Mouse (Mus musculus) embryonic facial prominence, embryonic 10.5 days (tissue): Measurements from ENCODE around the gene Tbc1d10b. TPM values are rescaled to one million over a fixed set of nuclear protein-coding genes. Genes with fewer than 3 reads are reported as not detected.
"Not testable (repeated sequence)": the region's sequence is repeated elsewhere in the genome, so short reads cannot be mapped to it uniquely, and the experiment has no call there.

Experiments
- DNase-seq: peaks from one replicate; pipeline ENCODE4 v3.0.0-alpha.2; 2017; ENCODE audit warnings: low spot score
- H3K27ac ChIP-seq: fragments of 300-500 bp; sonication (generic); replicated peaks from 2 replicates; pipeline ENCODE4 v1.5.1; 2016; ENCODE audit warnings: mild to moderate bottlenecking
- H3K27me3 ChIP-seq: fragments of 300-500 bp; sonication (generic); replicated peaks from 2 replicates; pipeline ENCODE4 v1.6.1; 2016; ENCODE audit warnings: low read depth, mild to moderate bottlenecking; ENCODE audit not compliant: poor library complexity, severe bottlenecking
- H3K36me3 ChIP-seq: fragments of 300-500 bp; sonication (generic); replicated peaks from 2 replicates; pipeline ENCODE4 v1.6.1; 2016; ENCODE audit warnings: mild to moderate bottlenecking, moderate library complexity
- H3K4me1 ChIP-seq: fragments of 300-500 bp; sonication (generic); 2 replicates; pipeline ENCODE4 v1.6.1; 2016
- H3K4me3 ChIP-seq: fragments of 300-500 bp; sonication (generic); 2 replicates; pipeline ENCODE4 v1.5.1; 2016; ENCODE audit warnings: mild to moderate bottlenecking, moderate library complexity
- H3K9me3 ChIP-seq: fragments of 300-500 bp; sonication (generic); 2 replicates; pipeline ENCODE4 v1.6.1; 2016; ENCODE audit warnings: mild to moderate bottlenecking
- WGBS: fragments of 180-500 bp; shearing (Covaris S2); methylation state at CpG from one replicate; pipeline ENCODE4 v1.1.7; 2016; 5-methylcytosine and 5-hydroxymethylcytosine counted together
- polyA plus RNA-seq: library from polyadenylated mRNA; unstranded; fragments of >200 nt; fragmentation: Nextera tagmentation; extraction: Ambion mirVana; gene quantifications from 2 replicates; pipeline ENCODE4 v1.2.1, GENCODE M21; 2016

Tbc1d10b gene
- polyA plus RNA-seq, 1 experiment from 2014 or later = 34.4 TPM

- WGBS = 85% methylated on average over 17 of the region's 17 CpGs
- H3K4me1 ChIP-seq = no peaks in the 10 kb centered on the region
- no peaks in the 10 kb centered on the region for H3K27me3 ChIP-seq
- no peak overlapping the region for H3K27ac ChIP-seq
- no peaks in the 10 kb centered on the region for H3K9me3 ChIP-seq
- H3K36me3 ChIP-seq = peaks cover 37% of the 10 kb centered on the region
- no peak overlapping the region for H3K4me3 ChIP-seq
- no peak for DNase-seq
Measured at GRCm38 (mm10) chr7:127188305-127189276, 19.7 kb downstream of the Tbc1d10b start.

DNA sequence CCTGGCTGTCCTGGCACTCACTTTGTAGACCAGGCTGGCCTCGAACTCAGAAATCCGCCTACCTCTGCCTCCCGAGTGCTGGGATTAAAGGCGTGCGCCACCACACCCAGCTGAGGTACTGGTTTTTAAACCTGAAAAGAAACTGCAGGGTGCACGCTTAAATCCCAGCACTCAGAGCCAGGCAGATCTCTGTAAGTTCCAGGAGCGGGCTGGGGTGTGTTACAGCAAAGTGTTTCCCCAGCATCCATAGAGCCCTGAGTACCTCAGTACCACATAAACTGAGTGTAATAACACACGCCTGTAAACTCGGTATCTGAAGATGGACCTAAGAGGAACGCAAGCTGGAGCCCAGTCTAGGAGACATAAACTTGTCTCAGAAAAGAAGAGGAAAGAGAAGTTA lies 20.9 kb downstream of the Tbc1d10b start:
- DNase-seq = no peak
- no peak overlapping the region for H3K27ac ChIP-seq
- H3K9me3 ChIP-seq = no peaks in the 10 kb centered on the region
- peaks cover 24% of the 10 kb centered on the region for H3K36me3 ChIP-seq
- H3K4me3 ChIP-seq = no peak overlapping the region
- 74% methylated on average over 10 of the region's 10 CpGs for WGBS
- no peaks in the 10 kb centered on the region for H3K27me3 ChIP-seq
- no peaks in the 10 kb centered on the region for H3K4me1 ChIP-seq

- no peak for DNase-seq
- no peaks in the 10 kb centered on the region for H3K27me3 ChIP-seq
- H3K9me3 ChIP-seq = no peaks in the 10 kb centered on the region
- peaks cover 7% of the 10 kb centered on the region for H3K36me3 ChIP-seq
- no peak overlapping the region for H3K27ac ChIP-seq
- H3K4me3 ChIP-seq = no peak overlapping the region
- WGBS = 66% methylated on average over 3 of the region's 3 CpGs
- H3K4me1 ChIP-seq = no peaks in the 10 kb centered on the region
Measured at GRCm38 (mm10) chr7:127185601-127186000, 22.7 kb downstream of the Tbc1d10b start.

GRCm38 (mm10) chr7:127184720-127185119 lies 23.5 kb downstream of the Tbc1d10b start:
- H3K36me3 ChIP-seq = no peaks in the 10 kb centered on the region
- H3K4me3 ChIP-seq = no peak overlapping the region
- H3K27me3 ChIP-seq = no peaks in the 10 kb centered on the region
- 64% methylated on average over 1 of the region's 1 CpGs for WGBS
- H3K27ac ChIP-seq = no peak overlapping the region
- no peaks in the 10 kb centered on the region for H3K4me1 ChIP-seq
- H3K9me3 ChIP-seq = no peaks in the 10 kb centered on the region
- no peak for DNase-seq

GRCm38 (mm10) chr7:127183828-127184227 lies 24.4 kb downstream of the Tbc1d10b start:
- H3K27me3 ChIP-seq = no peaks in the 10 kb centered on the region
- no peak for DNase-seq
- WGBS = 79% methylated on average over 6 of the region's 6 CpGs
- H3K4me1 ChIP-seq = no peaks in the 10 kb centered on the region
- no peak overlapping the region for H3K27ac ChIP-seq
- no peak overlapping the region for H3K4me3 ChIP-seq
- H3K36me3 ChIP-seq = no peaks in the 10 kb centered on the region
- H3K9me3 ChIP-seq = no peaks in the 10 kb centered on the region

DNA sequence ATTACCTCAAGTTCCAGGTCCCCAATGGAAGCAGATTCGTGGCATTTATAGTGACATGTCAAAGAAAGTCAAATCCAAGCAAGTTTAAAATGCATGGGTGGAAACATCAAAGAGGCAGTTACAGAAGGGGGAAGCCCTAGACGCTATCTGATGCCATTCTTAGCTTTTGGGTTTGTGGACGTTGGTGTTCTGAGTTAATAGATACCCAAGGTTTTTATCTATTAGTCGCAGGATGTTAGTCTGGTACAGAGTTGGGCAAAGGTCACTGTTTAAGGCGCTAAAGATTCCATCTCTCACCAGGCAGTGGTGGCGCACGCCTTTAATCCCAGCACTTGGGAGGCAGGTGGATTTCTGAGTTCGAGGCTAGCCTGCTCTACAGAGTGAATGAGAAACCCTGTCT lies 24.9 kb downstream of the Tbc1d10b start:
- no peaks in the 10 kb centered on the region for H3K36me3 ChIP-seq
- WGBS = 84% methylated on average over 8 of the region's 8 CpGs
- H3K27me3 ChIP-seq = no peaks in the 10 kb centered on the region
- H3K9me3 ChIP-seq = no peaks in the 10 kb centered on the region
- no peak overlapping the region for H3K27ac ChIP-seq
- no peak for DNase-seq
- no peaks in the 10 kb centered on the region for H3K4me1 ChIP-seq
- H3K4me3 ChIP-seq = no peak overlapping the region

GRCm38 (mm10) chr7:127181724-127182123 lies 26.5 kb downstream of the Tbc1d10b start:
- not testable (repeated sequence) for H3K27me3 ChIP-seq, H3K4me3 ChIP-seq, DNase-seq, H3K9me3 ChIP-seq, H3K4me1 ChIP-seq, H3K36me3 ChIP-seq, H3K27ac ChIP-seq
- 37% methylated on average over 3 of the region's 3 CpGs for WGBS

DNA sequence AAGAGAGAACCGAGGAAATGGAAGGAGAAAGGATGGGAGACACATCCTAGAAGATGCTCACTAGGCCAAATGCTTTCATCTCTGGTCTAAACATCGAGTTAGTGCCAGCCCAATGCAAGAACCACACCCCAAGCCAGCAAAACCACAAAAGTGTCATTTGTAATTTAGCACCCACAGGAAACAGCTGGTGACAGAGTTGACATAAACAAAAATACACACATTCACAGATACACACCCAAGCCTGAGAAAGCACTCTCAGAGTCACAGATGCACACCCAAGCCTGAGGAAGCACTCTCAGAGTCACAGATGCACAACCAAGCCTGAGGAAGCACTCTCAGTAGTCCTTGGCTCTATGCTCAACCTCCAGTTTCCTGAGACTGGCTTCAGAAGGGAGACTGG lies 27.5 kb downstream of the Tbc1d10b start:
- Histone ChIP-seq H3K27me3 (no peaks in the 10 kb centered on the region), H3K27ac (no peak overlapping the region), H3K36me3 (no peaks in the 10 kb centered on the region), H3K4me1 (no peaks in the 10 kb centered on the region), H3K9me3 (no peaks in the 10 kb centered on the region), H3K4me3 (no peak overlapping the region)
- no peak for DNase-seq
- 70% methylated on average over 2 of the region's 2 CpGs for WGBS

- Histone ChIP-seq H3K27me3 (no peaks in the 10 kb centered on the region), H3K4me3 (no peak overlapping the region), H3K9me3 (peaks cover 5% of the 10 kb centered on the region; the same call in 1 of the 2 replicates), H3K36me3 (no peaks in the 10 kb centered on the region), H3K27ac (no peak overlapping the region), H3K4me1 (no peaks in the 10 kb centered on the region)
- DNase-seq = no peak
- WGBS = 80% methylated on average over 4 of the region's 4 CpGs
Measured at GRCm38 (mm10) chr7:127176937-127177336, 31.3 kb downstream of the Tbc1d10b start.

- Histone ChIP-seq H3K36me3 (no peaks in the 10 kb centered on the region), H3K27ac (no peak overlapping the region), H3K4me1 (no peaks in the 10 kb centered on the region), H3K27me3 (no peaks in the 10 kb centered on the region), H3K4me3 (no peak overlapping the region), H3K9me3 (no peaks in the 10 kb centered on the region)
- 90% methylated on average over 5 of the region's 5 CpGs for WGBS
- DNase-seq = no peak
Measured at GRCm38 (mm10) chr7:127166501-127166900, 41.8 kb downstream of the Tbc1d10b start.

DNA sequence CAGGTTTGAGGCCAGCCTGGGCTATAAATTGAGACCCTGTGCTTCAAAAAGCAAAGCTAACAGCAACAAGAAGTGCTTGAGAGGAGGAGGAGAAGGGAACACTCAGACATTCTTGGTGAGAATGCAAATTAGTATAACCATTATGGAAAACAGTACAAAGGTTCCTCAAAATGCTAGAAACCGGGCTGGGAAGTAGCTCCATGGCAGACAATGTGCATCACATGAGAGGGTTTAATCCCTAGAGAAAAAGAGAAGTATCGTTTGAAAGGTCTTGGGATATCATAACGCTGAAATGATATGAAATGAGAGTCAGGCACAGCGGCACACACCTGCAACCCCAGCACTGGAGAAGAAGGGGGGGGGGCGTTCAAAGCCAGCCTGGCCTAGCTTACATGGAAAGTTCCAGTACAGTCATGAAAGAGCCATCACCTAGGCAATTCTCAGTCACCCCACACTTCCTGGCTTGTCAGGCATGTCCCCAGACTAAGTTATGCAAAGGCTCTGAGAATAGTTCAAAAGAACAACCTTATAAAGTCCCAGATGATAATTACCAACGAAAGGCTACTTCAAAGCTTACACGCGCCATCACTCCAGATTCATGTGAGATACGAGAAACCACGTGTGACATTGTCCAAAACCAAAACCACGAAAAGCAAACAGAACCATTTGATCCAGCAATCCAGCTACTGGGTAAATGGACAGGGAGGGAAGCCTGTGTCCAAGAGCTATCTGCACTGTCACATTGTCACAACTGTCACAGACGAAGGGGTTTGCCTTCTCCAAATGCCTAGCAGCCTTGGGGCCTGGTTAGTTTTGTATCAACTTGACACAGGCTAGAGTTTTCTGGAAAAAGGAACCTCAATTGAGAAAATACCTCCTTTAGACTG lies 42.4 kb downstream of the Tbc1d10b start:
- WGBS = 89% methylated on average over 12 of the region's 12 CpGs
- H3K27me3 ChIP-seq = no peaks in the 10 kb centered on the region
- H3K4me1 ChIP-seq = no peaks in the 10 kb centered on the region
- H3K27ac ChIP-seq = no peak overlapping the region
- H3K4me3 ChIP-seq = no peak overlapping the region
- no peak for DNase-seq
- no peaks in the 10 kb centered on the region for H3K9me3 ChIP-seq
- H3K36me3 ChIP-seq = no peaks in the 10 kb centered on the region

- no peak overlapping the region for H3K27ac ChIP-seq
- DNase-seq = no peak
- H3K36me3 ChIP-seq = no peaks in the 10 kb centered on the region
- H3K9me3 ChIP-seq = no peaks in the 10 kb centered on the region
- no peak overlapping the region for H3K4me3 ChIP-seq
- 90% methylated on average over 4 of the region's 4 CpGs for WGBS
- no peaks in the 10 kb centered on the region for H3K4me1 ChIP-seq
- no peaks in the 10 kb centered on the region for H3K27me3 ChIP-seq
Measured at GRCm38 (mm10) chr7:127164002-127164401, 44.3 kb downstream of the Tbc1d10b start.
